Mouse (Mus musculus): Measurements from ENCODE around the gene E2f4.
"Not testable (repeated sequence)": the region's sequence is repeated elsewhere in the genome, so short reads cannot be mapped to it uniquely, and the experiment has no call there.

Gene E2f4

DNA sequence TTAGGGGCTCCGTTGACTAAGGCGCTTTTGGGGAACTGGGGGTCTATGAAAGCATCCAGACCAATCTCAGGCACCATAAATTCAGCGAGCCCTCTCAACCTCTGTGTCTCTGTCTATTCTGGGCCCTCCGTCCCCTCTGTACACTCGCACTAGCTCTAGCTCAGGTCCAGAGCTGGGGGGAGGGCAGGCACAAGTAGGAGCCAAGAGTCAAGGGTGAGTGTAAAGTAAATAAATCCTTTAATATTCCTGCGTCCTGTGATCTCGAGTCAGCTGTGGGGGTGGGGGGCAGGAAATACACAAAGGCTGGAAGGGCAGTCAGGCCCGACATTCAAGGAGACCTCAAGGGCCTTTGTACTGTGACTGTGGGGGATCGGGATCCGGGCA lies 28.4 kb upstream of the E2f4 start:
- DNase-seq (ENCODE audit: extremely low spot score, low spot score), result no peak

GRCm38 (mm10) chr8:105269461-105269947 lies 28.0 kb upstream of the E2f4 start, which contains the start of gene Hsf4:
Gene Hsf4 (plus strand): TSS chr8:105269801.
- DNase-seq (ENCODE audit: extremely low spot score, low spot score), result no peak

DNA sequence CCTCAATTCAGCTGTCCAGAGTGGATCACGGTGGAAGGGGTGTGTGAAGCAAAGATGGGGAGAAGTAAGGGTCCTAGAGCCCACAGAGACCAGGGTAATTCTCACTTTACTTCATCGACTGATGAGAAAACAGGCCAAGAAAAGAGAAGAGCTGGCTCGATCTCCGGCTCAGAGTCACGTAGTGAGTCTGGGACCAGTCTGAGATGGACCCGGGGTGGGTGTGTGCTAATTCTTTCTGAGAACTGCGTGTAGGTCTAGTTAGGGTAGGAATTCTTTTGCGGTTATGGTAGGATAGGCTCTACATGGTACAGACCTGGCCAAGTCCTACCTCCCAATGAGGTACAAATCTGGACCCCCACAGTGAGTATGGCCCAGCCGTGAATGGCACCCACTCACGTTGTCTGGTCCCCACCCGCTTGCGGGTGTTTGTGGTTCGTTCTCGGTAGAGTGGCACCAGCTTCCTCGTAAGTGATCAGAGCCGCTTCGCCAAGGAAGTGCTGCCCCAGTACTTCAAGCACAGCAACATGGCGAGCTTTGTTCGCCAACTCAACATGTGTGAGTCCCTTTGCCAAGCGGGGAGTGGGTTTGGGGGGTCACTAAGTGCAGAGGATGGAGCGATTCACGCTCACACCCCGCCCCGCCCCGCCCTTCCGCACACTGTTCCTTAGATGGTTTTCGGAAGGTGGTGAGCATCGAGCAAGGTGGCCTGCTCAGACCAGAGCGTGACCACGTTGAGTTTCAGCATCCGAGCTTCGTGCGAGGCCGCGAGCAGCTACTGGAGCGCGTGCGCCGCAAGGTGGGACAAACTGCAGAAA lies 27.2 kb upstream of the E2f4 start:
- DNase-seq (ENCODE audit: extremely low spot score, low spot score), result no peak

DNA sequence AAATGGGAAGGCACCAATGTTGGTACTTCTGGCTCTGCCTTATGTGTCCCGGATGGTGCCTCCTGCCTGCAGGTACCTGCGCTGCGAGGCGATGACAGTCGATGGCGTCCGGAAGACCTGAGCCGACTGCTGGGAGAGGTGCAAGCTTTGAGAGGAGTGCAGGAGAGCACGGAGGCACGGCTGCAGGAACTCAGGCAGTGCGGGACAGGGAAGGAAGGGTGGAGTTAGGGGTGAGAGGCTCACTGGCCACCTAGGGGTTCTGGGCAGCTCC lies 26.6 kb upstream of the E2f4 start:
- no peak for DNase-seq (ENCODE audit: extremely low spot score, low spot score)

DNA sequence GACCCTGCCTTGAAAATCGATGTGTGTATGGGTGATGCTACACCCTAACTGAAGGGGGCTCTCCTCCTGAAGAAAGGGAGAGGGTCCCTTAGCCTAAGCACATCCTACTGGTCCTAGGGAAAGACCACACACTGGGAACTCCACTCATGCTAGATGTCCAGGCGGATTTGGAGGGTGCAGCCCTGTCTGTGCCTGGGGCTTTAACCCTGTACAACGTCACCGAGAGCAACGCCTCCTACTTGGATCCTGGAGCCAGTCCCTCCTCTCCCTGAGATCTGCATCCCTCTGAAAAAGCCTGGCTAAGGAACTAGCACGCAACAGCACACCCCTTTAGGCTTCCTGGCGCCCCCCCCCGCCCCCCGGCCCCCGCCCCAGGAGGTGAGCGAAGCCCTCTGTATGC lies 22.1 kb upstream of the E2f4 start:
- DNase-seq (ENCODE audit: extremely low spot score, low spot score), result no peak

- no peak for DNase-seq (ENCODE audit: extremely low spot score, low spot score)
These were observed 21.6 kb upstream of the E2f4 start, which contains the start of gene Nol3 for GRCm38 (mm10) chr8:105275840-105276239. Gene Nol3 (plus strand): TSS chr8:105276140.

DNA sequence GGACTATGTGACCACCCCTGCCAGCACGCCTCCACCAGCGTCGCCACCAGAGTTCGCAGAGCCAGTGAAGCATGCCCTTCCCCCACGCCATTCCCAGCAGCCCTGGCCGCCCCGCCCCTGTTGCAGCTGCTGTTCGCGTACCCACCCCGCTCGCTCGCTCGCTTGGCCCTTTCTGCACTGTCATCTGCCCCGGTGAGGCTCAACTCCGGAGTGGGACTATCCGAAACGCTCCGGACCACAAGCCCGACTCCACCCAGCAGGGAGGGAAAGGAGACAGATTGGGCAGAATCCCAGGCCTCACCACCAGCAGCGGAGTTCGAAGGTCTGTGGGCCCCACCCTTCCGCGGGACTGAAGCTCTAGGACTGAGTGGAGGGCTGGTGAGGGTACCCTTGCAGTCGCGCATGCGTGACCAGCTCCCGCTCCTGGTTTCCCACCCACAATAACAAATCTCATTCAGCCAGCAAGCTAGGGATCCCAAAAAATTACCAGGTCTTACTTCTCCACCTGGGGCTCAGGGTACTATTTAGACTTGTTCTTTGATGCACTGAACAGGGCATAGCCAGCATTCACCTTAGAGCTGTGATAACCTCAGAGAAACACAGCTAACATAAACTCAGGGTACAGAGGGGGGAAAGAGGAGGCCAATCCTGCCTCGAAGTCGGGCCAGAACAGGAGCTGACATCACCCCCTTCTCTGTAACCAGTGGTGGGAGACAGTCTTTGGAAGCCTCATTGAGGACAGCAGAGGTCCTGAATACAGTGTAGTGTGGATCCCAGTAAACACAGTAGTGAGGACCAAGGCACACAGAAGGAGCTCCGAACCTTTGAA lies 21.0 kb upstream of the E2f4 start:
- DNase-seq (ENCODE audit: extremely low spot score, low spot score), result no peak

DNA sequence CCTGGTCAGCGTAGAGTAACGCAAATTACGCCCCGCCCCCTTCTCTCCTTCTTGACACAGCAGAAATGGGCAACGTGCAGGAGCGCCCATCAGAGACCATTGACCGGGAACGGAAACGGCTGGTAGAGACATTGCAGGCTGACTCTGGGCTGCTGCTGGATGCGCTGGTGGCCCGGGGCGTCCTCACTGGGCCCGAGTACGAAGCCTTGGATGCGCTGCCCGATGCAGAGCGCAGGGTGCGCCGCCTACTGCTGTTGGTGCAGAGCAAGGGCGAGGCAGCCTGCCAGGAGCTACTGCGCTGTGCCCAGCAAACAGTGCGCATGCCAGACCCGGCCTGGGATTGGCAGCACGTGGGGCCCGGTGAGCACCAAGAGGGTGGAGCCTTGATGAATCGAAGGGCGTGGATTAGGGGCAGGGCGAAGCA lies 18.5 kb upstream of the E2f4 start:
- no peak for DNase-seq (ENCODE audit: extremely low spot score, low spot score)

- DNase-seq (ENCODE audit: extremely low spot score, low spot score), result no peak
These were observed 16.9 kb upstream of the E2f4 start for GRCm38 (mm10) chr8:105280567-105280966.

- DNase-seq (ENCODE audit: extremely low spot score, low spot score), result no peak
These were observed 15.6 kb upstream of the E2f4 start for GRCm38 (mm10) chr8:105281821-105282220.

- DNase-seq (ENCODE audit: extremely low spot score, low spot score), result no peak
These were observed 15.2 kb upstream of the E2f4 start for GRCm38 (mm10) chr8:105282239-105282638.

GRCm38 (mm10) chr8:105283074-105283473 lies 14.4 kb upstream of the E2f4 start:
- no peak for DNase-seq (ENCODE audit: extremely low spot score, low spot score)

DNA sequence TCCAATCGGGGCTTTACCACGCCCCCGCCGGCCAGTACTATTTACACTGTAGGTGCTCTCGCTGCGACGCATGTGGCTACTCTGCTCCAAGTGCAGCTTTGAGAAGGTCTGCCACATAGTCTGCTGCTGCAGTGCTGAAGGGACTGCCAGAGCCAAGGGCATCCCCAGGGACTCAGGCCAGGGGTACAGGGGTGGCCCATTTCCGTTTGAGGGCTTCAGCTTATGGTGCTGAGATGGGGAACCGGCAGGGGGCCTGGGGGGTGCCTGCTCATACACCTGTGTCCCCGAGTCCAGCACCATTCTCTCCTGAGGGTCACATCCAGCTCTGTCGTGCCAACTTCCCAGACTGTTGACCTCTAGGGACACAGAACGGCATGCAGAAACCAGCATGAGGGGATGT lies 11.9 kb upstream of the E2f4 start:
- no peak for DNase-seq (ENCODE audit: extremely low spot score, low spot score)

GRCm38 (mm10) chr8:105286907-105287306 lies 10.6 kb upstream of the E2f4 start:
- DNase-seq (ENCODE audit: extremely low spot score, low spot score), result no peak

DNA sequence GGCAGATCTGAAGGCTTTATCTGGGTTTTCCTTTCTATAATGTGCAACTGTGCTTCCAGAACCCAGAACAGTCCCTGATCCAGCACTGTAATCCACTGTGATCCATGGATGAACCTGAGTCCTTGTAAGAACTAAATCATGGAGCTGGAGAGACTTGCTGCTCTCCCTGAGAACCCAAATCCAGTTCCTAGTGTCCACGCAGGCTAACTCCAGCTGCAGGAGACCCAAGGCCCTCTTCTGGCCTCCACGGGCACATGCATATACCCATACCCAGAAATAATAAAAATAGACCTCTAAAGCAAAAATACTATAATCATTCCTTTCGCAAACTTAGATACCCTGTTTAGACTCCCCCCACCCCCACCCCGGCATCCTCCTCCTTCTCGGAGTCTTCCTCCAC lies 9.2 kb upstream of the E2f4 start:
- DNase-seq (ENCODE audit: extremely low spot score, low spot score), result no peak

- DNase-seq (ENCODE audit: extremely low spot score, low spot score), result peak; percentile 95
These were observed 8.3 kb upstream of the E2f4 start for GRCm38 (mm10) chr8:105288958-105289732.

DNA sequence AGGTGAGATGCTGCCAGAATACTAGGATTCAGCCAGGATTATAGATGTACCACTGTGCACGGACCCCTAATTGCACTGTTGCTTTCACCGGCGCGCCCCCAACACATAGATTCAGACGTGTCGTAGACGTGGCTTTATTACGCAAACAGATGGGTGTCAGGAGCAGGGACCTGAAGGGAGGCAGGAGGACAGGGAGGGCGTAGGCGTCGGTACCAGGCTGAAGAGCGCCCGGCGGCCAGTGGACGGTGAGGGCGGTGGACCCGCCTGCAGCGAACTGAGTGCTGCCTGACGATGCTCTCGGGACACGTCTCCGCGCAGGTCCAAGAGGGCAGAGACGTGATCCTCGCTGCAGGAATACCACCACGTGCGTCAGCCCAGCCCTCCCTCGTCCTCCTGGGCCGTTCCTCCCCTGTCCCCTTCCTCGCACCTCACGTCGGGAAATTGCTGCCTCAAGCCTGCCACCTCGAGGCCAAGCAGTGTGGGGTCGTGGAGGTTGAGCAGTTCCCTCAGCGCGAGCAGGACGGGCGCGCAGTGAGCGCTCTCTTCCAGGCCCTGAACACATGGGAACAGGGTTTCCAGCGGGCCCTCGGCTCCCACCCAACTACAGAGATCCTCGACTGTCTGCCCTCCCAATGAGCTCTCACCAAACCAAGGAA lies 7.5 kb upstream of the E2f4 start, which contains the start of gene 4931428F04Rik:
TSS of gene 4931428F04Rik (minus strand) at position 60 of the 656 bp plus-strand sequence.
- DNase-seq (ENCODE audit: extremely low spot score, low spot score), result peak; percentile 62

- DNase-seq (ENCODE audit: extremely low spot score, low spot score), result peak; percentile 94
These were observed 6.7 kb upstream of the E2f4 start for GRCm38 (mm10) chr8:105290554-105291314.

- not testable (repeated sequence) for DNase-seq (ENCODE audit: extremely low spot score, low spot score)
These were observed 6.1 kb upstream of the E2f4 start for GRCm38 (mm10) chr8:105291364-105291763.

GRCm38 (mm10) chr8:105291802-105292201 lies 5.7 kb upstream of the E2f4 start:
- not testable (repeated sequence) for DNase-seq (ENCODE audit: extremely low spot score, low spot score)
